Mouse (Mus musculus): ENCODE measurements around the gene Son.
"Not testable (repeated sequence)": the region's sequence is repeated elsewhere in the genome, so short reads cannot be mapped to it uniquely, and the experiment has no call there.

Gene Son

DNA sequence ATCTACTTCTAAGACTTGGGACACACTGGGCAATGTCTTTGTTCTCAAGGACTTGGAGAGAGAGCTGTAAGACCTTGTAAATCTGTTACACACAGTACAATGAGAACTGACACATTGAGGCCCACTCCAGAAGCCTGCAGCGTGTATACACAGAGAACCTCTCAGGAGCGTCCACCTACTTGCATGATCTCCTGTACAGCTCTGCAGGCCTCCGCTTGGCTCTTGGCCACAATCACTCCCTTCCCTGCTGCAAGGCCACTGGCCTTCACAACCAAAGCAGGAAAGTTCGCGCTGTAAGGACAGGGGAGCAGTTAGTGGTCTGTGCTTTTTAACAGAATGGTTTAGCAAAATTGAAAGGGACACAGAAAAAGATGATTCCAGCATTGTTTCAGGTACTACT, 8.1 kb upstream of the Son start:
- no peak for DNase-seq (ENCODE audit: low read depth, low spot score)

DNA sequence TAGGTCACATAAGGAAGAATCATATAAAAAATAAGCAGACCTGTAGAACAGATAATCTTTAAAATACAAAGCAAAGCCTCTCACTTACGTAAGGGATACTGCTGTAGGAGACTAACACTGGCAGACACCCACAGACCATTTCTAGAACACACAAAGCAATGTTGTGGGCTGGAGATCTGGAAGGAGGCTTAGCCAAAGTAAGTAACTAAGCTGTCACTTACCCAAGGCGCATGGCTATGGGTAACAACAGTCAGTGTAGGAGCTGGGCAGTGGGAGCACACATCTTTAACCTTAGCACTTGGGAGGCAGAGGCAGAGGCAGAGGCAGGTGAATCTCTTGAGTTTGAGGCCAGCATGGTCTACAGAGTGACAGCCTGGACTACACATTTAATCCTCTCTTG, 7.7 kb upstream of the Son start:
- no peak for DNase-seq (ENCODE audit: low read depth, low spot score)

DNA sequence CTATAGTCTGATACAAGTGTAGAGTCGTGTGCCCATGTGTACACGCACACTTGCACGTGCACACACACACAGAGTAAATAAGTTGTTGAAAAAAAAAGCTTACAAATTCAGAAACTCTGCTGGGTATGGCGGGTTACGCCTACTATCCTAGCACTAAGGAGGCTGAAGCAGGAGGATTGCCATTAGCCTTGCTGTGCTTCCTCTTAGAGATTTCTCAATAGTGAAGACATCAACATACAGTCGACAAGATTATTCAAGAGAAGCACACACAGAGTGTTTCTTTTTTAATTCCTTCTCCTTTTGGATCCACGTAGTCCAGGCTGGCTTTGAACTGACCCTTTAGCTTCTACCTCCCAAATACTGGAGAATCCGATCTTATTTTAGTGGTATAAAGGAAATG, 7.1 kb upstream of the Son start:
- no peak for DNase-seq (ENCODE audit: low read depth, low spot score)

DNA sequence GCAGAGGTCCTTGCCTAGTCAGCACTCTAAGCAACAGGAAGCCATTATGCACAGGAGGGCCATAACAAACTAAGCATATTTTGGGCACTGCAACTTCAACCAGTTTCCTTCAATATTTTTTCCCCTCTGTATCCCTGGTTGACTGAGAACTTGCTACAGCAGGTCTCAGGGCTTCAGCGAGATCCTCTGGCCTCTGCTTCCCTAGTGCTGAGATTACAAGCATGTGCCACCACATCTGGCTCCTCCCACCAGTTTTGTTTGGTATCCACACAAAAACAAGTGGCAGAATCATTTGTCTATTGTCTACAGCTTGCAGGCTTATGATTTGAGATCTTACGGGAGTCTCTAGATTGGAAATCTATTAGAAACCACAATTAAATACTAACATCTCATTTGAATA, 2.4 kb upstream of the Son start:
- DNase-seq (ENCODE audit: low read depth, low spot score): peak; percentile 31

DNA sequence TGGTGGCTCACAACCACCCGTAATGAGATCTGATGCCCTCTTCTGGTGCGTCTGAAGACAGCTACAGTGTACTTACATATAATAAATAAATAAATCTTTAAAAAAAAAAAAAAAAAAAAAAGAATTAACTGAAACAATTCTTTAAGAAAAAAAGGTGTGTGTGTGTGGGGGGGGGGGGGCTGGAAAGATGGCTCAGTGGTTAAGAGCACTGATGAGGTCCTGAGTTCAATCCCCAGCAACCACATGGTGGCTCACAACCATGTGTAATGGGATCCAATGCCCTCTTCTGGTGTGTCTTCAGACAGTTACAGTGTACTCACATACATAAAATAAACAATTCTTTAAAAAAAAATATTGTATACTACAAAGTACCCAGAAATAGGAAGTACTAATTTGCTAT, 1.9 kb upstream of the Son start:
- not testable (repeated sequence) for DNase-seq (ENCODE audit: low read depth, low spot score)

DNA sequence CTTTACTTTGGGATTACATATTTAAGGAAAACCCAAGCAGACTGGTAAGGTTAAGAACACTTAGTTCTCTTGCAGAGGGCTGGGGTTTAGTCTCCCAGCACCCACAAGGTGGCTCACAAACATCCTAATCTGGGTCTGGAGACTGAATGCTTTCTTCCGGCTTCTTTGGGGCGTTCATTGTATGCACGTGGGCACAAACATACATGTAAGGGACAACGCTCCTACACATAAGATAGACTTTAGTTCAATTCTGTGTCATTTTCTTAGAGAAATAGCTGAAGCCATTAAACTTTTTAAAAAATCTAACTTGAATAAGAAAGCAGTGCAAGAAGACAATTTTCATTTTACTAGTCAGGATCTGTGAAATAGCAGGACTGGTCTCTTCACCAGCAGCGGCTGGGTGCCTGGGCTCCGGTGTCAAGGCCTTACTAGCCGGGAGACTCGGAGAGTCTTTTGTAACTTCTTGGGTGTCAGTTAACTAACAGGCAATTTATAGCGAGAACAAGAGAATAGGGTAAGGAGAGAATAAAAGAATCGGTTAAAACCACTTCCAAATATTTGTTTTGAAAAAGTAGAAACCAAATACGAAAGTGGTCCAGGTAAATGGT, 1.2 kb upstream of the Son start:
- DNase-seq (ENCODE audit: low read depth, low spot score): peak; percentile 89

DNA sequence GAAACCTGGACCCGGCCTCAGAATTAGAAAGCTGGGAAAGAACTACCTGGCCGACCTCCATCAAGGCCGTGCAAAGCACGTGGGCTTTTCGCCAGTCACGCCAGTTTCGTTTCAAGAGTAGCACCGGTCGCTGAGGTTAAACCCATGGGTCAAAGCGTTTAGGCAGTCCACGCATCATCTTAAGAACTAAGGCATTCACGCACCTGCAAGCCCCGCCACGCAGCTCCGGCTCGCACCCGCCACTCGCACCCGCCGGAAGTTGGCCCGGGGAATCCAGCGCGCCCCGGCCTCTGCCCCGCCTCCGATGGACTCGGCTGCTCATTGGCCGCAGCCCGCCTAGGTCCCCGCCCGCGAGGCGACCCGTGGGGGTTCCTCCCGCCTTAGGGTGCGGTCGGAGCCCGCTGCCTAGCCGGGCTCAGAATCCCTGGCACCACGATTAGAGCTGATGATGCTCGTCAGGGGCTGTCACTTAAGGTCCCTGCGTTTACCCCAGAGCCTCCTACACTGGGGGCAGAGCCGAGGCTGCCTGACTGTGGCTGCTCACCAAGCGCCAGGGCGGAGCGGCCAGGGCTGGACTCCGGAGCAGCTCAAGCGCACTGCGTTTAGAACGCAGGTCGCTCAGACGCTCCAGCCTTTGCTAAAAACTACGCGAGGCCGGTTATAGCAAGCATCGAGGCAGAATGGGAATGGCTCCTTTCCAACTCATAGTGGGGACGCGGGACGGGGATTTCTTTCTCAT, 456 bp upstream of the Son start, which contains the start of gene Gart:
Gene Gart, minus strand, starts transcription at position 272 of the 739 bp plus-strand sequence.
- DNase-seq (ENCODE audit: low read depth, low spot score): peak; percentile 95

DNA sequence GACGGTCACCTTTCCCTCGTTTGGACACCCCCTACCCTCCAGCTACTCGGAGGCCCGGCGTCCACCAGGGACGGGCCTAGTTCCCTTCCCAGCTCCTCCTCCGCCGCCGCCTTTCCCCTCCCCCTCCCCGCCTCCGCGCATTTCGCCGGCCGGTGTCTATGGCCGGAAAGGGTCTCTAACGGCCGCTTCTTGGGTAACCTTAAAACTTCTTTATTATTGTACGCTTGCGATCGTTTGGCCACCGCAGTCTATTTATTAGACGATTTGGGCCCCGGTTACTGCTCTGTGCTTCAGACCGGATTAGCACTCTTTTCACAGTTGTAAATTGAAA, 879 bp downstream of the Son start:
- peak; percentile 86 for DNase-seq (ENCODE audit: low read depth, low spot score)

DNA sequence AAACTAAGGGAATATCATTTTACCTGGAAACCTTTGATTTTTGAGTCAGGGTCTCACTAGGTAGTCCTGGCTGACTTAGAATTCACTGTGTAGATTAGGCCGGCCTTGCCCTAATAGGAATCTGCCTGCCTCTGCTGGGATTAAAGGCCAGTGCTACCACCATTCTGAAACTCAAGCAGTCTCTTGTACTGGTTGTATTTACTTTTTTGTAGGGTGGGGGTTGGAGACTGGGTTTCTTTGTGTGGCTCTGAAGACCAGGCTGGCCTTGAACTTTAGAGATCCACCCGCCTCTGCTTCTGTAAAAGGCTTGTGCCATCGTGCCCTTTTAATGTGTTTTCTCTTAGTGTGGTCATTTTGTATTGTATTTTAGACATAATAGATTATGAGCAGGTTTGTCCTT, 1.9 kb downstream of the Son start:
- DNase-seq (ENCODE audit: low read depth, low spot score): no peak

DNA sequence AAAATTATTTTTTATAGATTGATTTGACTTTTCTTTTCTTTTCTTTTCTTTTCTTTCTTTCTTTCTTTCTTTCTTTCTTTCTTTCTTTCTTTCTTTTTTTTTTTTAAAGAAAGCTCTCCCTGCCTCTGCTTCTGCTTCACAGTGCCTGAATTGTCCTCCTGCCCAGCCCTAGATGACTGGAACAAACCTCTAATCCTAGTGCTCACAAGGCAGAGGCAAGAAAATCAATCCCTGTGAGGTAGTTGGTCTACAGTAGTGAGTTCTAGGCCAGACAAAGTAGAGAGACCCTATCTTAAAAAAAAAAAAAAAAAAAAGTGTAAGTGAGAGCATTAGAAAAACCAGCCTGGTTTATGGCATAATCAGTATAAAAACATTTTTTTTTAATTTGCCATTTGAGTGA, 2.5 kb downstream of the Son start:
- no peak for DNase-seq (ENCODE audit: low read depth, low spot score)

DNA sequence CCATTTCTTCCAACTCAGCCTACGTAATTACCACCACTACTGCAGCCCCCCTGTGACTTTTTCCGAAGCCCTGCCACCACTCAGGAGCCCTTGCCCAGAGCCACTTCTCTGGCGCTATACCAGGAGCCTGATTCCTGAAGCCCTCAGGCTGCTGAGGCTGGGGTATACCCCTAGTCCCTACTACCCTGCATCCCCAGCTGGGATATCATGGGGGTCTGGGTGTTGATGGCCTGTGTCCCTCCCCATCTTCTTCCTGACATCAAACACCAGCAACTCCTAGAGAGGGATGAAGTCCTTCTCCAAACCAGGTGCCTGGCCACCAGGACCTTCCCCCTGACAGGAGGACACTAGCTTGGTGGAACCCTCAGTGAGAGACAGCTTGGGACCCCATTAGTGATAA, 4.9 kb downstream of the Son start:
- DNase-seq (ENCODE audit: low read depth, low spot score): no peak

DNA sequence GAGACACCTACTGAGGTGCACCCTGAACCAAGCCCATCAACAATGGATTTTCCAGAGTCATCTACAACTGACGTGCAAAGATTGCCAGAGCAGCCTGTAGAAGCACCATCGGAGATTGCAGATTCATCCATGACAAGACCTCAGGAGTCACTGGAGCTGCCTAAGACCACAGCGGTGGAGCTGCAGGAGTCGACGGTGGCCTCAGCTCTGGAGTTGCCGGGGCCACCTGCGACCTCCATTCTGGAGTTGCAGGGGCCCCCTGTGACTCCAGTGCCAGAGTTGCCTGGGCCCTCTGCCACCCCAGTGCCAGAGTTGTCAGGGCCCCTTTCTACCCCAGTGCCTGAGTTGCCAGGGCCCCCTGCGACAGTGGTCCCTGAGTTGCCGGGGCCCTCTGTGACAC, 8.0 kb downstream of the Son start:
- DNase-seq (ENCODE audit: low read depth, low spot score): no peak

DNA sequence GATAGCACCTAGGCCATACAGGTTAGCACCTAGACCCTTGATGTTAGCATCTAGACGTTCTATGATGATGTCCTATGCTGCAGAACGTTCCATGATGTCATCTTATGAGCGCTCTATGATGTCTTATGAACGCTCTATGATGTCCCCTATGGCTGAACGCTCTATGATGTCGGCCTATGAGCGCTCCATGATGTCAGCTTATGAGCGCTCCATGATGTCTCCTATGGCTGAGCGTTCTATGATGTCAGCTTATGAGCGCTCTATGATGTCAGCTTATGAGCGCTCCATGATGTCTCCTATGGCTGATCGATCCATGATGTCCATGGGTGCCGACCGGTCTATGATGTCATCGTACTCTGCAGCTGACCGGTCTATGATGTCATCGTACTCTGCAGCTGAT, 10.0 kb downstream of the Son start:
- DNase-seq (ENCODE audit: low read depth, low spot score): no peak

DNA sequence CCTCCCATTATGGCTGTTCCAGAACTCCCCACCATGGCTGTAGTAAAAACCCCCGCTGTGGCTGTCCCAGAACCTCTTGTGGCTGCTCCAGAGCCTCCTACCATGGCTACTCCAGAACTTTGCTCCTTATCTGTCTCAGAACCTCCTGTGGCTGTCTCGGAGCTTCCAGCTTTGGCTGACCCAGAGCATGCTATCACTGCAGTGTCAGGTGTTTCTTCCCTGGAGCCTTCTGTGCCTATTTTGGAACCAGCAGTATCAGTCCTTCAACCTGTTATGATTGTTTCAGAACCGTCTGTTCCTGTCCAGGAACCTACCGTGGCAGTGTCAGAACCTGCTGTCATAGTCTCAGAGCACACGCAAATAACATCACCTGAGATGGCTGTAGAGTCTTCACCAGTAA, 11.2 kb downstream of the Son start:
- no peak for DNase-seq (ENCODE audit: low read depth, low spot score)

DNA sequence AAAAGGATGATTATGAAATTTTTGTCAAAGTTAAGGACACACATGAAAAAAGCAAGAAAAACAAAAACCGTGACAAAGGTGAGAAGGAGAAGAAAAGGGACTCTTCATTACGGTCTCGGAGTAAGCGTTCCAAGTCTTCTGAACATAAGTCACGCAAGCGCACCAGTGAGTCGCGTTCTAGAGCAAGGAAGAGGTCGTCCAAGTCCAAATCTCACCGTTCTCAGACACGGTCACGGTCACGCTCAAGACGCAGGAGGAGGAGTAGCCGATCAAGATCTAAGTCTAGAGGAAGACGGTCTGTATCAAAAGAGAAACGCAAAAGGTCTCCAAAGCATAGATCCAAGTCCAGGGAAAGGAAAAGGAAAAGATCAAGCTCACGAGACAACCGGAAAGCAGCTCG, 12.5 kb downstream of the Son start:
- no peak for DNase-seq (ENCODE audit: low read depth, low spot score)

DNA sequence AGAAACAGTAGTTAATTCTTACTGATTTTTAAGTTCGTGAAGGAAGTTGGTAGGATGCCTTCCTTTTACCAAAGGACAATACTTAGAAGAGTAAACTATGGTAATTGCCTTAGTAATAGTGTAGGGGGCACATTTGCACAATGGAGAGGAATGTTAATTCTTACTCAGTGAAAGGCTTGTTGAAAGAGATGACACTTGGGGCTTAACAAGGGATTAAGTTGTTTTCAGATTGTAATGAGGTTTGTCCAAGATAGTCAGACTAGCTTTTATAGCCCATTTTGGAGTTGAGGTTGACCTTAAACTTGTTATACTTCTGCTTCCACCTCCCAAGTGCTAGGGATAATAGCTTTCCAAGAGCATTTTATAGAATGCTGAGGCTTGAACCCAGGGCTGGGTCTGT, 14.1 kb downstream of the Son start:
- DNase-seq (ENCODE audit: low read depth, low spot score): no peak

DNA sequence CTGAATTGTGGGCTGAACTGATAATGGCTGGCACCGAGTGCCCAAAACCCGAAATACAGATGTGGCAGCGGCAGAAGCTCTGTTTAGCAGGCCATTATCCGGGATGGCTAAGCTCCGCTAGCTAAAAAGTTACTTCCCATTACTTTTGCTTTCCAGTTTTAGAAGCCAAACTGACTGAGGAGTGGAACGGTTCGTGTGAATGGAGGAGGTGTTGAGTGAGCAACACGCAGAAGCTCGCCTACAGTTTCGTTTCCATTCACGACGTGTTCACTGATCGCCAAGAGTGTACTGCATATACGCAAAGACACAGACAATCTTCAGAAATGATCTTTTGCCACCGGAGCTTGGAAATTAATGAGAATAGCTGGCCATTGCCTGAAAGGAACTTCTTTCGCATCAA, 15.0 kb downstream of the Son start:
- no peak for DNase-seq (ENCODE audit: low read depth, low spot score)

DNA sequence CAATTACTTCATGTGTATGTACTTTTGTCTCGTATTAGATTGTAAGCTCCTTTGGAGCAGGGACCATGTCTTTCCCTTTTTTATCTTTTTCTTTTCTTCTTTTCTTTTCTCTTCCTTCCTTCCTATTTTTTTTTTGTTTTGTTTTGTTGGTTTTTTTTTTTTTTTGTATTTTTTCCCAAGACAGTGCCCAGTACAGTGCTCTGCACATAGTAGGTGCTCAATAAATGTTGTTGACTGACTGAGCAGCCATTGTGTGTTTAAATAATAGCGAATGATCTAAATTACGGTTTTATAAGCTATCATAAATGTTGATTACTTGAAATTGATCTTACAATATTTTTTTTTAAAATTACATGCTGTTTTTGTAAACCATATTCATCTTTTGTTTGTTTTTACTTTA, 16.5 kb downstream of the Son start:
- DNase-seq (ENCODE audit: low read depth, low spot score): no peak

DNA sequence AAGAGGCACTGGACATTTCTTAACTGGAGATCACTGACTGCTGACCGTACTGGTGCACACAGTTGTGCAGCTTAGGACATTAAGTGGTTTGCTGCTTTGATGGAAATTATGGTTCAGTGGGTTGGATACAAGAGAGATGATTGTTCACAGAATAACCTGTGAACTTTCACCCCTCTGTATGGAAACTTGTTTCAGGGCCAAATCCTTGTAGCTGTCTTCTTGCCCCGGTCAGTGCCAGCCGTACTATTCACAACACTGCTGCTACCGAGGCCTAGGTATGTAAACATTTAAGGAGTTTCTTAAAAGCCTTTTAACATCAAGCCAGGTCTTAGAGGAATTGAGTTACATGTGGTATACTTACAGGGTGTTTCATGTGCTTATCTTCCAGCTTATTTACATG, 27.2 kb downstream of the Son start:
- DNase-seq (ENCODE audit: low read depth, low spot score): no peak

DNA sequence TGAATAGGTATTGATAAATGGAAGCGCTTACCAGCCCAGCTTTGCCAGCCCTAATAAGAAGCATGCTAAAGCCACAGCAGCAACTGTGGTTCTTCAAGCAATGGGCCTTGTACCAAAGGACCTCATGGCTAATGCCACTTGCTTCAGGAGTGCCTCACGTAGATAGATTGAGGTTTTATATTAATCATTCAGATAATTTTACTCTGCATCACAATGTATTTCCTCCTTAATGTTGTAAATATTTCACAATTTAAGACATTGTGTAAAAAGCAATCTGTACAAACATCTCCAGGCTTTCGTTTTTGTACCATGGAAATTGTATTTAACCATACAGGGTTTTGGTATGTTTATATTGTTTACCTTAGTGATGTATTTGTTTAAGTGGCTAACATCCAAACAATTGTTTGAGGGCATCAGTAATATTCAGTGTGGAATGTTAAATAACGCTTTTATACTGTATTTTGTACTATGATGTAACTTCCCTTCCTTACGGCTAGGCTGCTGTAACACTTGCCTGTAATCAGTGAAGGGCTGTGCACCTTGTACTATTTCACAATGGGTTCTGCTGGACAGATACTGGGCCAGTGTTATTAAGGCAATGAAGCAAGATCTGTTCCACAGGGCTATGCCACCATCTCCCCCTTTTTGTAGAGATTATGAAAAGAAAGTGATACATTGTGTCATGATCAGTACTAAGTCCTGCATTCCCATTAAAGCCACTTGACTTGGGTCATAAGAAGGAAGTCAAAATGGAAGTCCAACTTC, 31.0 kb downstream of the Son start:
- DNase-seq (ENCODE audit: low read depth, low spot score): no peak

DNA sequence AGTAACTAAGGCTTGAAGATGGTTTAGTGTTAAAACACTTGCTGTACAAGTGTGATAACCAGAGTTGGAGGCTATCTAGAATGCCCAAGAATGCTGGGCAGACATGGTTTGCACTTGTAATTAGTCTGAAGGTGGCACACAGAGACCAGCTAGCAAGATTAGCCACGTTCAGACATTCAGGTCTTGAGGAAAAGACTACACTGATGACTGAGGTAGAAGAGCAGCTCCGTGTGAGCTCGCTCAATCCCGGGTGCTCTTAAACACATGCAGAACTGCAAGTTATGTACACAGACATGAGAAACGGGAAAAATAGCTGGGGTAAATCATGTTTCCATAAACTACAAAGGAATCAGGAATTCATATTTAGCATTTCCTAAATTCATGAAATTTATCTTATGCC, 33.4 kb downstream of the Son start:
- DNase-seq (ENCODE audit: low read depth, low spot score): no peak

DNA sequence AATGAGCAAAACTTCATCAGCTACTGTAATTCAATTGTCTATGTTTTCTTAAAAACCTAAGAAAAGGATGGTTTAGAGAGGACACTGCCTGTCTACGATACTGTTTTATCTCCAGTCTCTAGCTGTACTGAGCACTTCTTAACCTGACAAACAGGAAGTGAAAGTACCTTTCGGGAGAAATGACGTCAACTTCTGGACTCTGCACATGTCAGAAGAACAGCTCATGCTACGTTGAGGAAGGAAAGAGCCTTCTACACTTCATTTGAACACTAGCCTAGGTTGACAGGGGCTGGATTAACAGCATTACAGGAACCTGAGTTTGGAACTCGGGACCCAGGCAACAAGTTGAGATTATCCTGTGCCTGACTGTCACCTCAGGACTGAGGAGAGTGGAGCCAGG, 38.2 kb downstream of the Son start:
- peak; percentile 89 for DNase-seq (ENCODE audit: low read depth, low spot score)

DNA sequence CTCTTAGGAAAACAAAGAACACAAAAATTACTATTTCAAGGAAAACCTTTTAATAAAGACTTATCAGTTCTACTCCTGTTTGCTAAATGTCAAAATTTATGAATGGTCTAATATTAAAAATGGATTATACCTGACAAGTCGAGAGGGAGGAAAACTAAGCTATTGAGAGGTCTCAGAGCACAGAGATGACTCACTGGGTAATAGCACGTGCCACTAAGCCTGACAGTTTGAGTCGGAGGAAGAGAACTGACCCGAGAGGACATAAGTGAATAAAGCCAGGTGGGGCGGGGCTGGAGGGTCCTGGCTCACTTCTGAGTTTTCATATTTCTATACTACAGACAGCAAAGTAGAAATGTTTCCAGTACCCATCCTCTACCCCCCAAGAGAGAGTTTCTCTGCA, 39.1 kb downstream of the Son start:
- no peak for DNase-seq (ENCODE audit: low read depth, low spot score)

Data from A20 (cell line).